Mouse (Mus musculus) thymus, adult 2 months (tissue): ENCODE results near the gene Cryba4. TPM values are rescaled to one million over a fixed set of nuclear protein-coding genes. Genes with fewer than 3 reads are reported as not detected.
A peak's percentile ranks its signal among the peaks of the same experiment; 100 is the strongest.

Experiments used
- DNase-seq: peaks from one replicate; pipeline ENCODE4 v3.0.0; 2021
- H3K27ac ChIP-seq: fragments of 200-500 bp; 2 replicates; pipeline ENCODE4 v1.5.1; 2012; ENCODE audit warnings: low read length, control low read depth; ENCODE audit not compliant: control insufficient read depth, insufficient read depth
- H3K27me3 ChIP-seq: fragments of 200-500 bp; 2 replicates; pipeline ENCODE4 v1.6.1; 2012; ENCODE audit warnings: mild to moderate bottlenecking, low read length, moderate library complexity, mixed read lengths; ENCODE audit not compliant: control insufficient read depth, insufficient read depth
- H3K36me3 ChIP-seq: fragments of 200-500 bp; 2 replicates; pipeline ENCODE4 v1.6.1; 2012; ENCODE audit warnings: mild to moderate bottlenecking, low read length, moderate library complexity; ENCODE audit not compliant: control insufficient read depth, insufficient read depth
- H3K4me1 ChIP-seq: fragments of 200-500 bp; replicated peaks from 2 replicates; pipeline ENCODE4 v1.6.1; 2012; ENCODE audit warnings: low read length; ENCODE audit not compliant: control insufficient read depth, insufficient read depth
- H3K4me3 ChIP-seq: fragments of 200-500 bp; 2 replicates; pipeline ENCODE4 v1.5.1; 2012; ENCODE audit warnings: mild to moderate bottlenecking, low read length, control low read depth, moderate library complexity; ENCODE audit not compliant: control insufficient read depth, insufficient read depth
- CTCF ChIP-seq: fragments of 200-500 bp; IDR thresholded peaks from 2 replicates; pipeline ENCODE4 v1.5.1; 2012; ENCODE audit warnings: mild to moderate bottlenecking, control low read depth, low read length, moderate library complexity, borderline replicate concordance; ENCODE audit not compliant: control insufficient read depth, poor library complexity, insufficient read depth; ENCODE audit errors: extremely low read depth
- POLR2A ChIP-seq: fragments of 200-500 bp; IDR thresholded peaks from 2 replicates; pipeline ENCODE4 v1.6.1; 2012; ENCODE audit warnings: mild to moderate bottlenecking, low read length, control low read depth, moderate library complexity; ENCODE audit not compliant: control insufficient read depth, poor library complexity, insufficient read depth; ENCODE audit errors: extremely low read depth
- WGBS: fragments of 180-500 bp; shearing (Covaris S2); methylation state at CpG from one replicate; pipeline ENCODE4 v1.1.7; 2018; 5-methylcytosine and 5-hydroxymethylcytosine counted together
- polyA plus RNA-seq: library from polyadenylated mRNA; depleted of rRNA; stranded (reverse); fragments of >200 nt; gene quantifications from 2 replicates; pipeline ENCODE4 v1.2.3, GENCODE M21; 2012

Cryba4 gene
- polyA plus RNA-seq, 1 experiment: 3.1 TPM

DNA sequence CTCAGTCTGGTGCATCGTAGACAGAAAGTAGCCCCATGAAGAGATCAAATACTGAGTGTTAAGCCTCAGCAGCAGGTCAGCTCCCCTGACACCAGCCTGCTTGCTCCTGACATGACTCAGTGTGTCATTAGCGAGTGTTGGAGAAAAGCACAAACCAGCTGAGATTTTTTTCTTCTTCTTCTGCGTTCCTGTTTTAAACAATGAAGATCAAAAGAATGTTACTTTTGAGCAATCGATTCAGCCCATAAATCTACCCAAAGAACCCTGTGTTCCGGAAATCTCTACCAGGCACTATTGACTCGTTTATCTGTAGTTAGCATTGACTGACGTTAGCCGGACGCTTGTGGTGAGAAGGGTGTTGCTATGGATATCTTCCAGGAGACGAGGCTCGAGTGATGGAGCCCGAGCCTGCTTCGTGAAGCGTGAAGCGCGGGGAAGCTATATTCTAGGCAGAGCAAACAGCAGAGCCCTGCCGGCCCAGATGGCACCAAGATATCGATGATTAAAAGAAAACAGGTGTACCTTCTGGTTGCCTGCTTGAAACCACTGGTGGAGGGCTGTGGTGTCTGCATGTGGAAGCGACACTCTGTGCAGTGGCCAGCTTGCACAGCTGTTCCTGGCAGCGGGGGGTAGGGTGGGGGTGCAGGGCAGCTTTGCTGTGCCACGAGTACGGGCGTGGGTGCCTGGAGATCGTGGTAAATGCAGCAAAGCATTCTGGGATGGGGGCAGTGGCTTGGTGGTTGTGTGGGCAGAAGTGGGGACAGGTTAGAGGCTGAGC is 18.6 kb upstream of the Cryba4 start:
- WGBS: 5% methylated on average over 24 of the region's 24 CpGs
- no peaks in the 10 kb centered on the region for H3K36me3 ChIP-seq
- TF ChIP-seq POLR2A (no peak), CTCF (no peak)
- DNase-seq: peak; percentile 63
- peak overlapping the region; percentile 7; the same call in 1 of the 2 replicates for H3K4me3 ChIP-seq
- H3K4me1 ChIP-seq: peaks cover 46% of the 10 kb centered on the region
- no peaks in the 10 kb centered on the region for H3K27me3 ChIP-seq
- H3K27ac ChIP-seq: peak overlapping the region; percentile 12; the same call in 1 of the 2 replicates

DNA sequence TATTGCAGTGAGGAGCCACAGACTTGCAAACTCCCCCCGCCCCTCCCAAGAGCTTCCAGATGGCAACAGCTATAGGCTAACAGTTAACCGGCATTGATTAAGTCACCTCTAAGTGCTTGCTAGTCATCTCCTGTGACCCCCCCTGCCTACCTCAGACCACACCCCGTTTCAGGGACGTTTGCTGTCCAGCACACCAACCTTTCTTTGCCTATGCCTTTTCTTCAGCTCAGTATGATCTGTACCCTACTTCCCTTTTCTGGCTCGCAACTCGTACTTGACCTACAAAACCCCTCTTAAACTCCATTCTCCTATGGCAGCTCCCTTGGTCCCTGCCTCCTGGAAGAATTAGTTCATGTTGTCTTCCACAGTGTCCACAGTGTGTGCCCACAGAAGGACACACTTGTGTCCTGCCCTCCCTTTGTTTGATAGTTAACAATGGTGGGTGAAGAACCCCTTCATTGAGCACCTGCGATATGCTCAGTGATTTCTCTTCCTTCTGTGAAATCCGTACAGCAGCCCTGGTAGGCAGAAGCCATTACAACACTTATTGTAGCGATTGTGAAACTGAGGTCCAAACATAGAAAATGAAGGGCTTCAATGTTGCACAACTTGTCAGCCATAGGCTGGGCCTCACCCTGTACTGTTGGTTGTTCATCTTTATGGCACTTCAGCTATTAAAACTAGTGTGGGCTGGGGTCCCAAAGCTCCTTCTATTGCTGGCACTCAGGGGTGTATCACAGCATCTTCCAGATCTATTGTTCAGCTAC is 13.9 kb upstream of the Cryba4 start:
- Histone ChIP-seq H3K4me1 (peaks cover 20% of the 10 kb centered on the region), H3K36me3 (no peaks in the 10 kb centered on the region), H3K4me3 (no peak overlapping the region), H3K27me3 (no peaks in the 10 kb centered on the region), H3K27ac (no peak overlapping the region)
- TF ChIP-seq CTCF: no peak
- TF ChIP-seq POLR2A: no peak
- WGBS: 42% methylated on average over 9 of the region's 9 CpGs
- DNase-seq: no peak

GRCm38 (mm10) chr5:112265515-112265914 is 13.2 kb upstream of the Cryba4 start:
- 11% methylated on average over 10 of the region's 10 CpGs for WGBS
- TF ChIP-seq CTCF: no peak
- TF ChIP-seq POLR2A: no peak
- Histone ChIP-seq H3K36me3 (no peaks in the 10 kb centered on the region), H3K4me1 (peaks cover 18% of the 10 kb centered on the region), H3K4me3 (no peak overlapping the region), H3K27ac (no peak overlapping the region), H3K27me3 (no peaks in the 10 kb centered on the region)
- no peak for DNase-seq

GRCm38 (mm10) chr5:112265110-112265509 is 12.8 kb upstream of the Cryba4 start:
- Histone ChIP-seq H3K27me3 (no peaks in the 10 kb centered on the region), H3K4me3 (no peak overlapping the region), H3K36me3 (no peaks in the 10 kb centered on the region), H3K4me1 (peaks cover 14% of the 10 kb centered on the region; the same call in 1 of the 2 replicates), H3K27ac (no peak overlapping the region)
- 80% methylated on average over 5 of the region's 5 CpGs for WGBS
- TF ChIP-seq POLR2A: no peak
- no peak for TF ChIP-seq CTCF
- DNase-seq: no peak

DNA sequence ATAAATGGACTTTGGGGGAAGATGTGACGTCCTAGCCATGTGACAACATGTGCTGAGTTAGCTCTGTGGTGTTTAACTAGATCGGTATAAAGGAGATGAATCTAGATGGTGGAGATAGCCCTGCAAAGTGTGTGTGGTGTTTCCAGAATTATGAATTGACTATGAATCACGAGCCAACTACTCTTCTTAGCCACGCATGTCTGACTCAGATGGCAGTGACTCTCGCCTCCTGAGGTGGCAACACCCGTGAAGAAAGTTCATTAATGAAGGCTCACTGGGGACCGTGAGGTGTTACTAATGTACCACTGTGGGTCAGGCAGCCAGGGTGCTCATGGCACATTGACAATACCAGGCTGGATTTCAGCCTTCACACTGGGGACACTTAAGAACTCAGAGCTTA is 11.8 kb upstream of the Cryba4 start:
- H3K4me1 ChIP-seq: peaks cover 8% of the 10 kb centered on the region; the same call in 1 of the 2 replicates
- H3K27me3 ChIP-seq: no peaks in the 10 kb centered on the region
- WGBS: 87% methylated on average over 7 of the region's 7 CpGs
- no peak for TF ChIP-seq POLR2A
- TF ChIP-seq CTCF: no peak
- H3K4me3 ChIP-seq: no peak overlapping the region
- no peak for DNase-seq
- H3K27ac ChIP-seq: no peak overlapping the region
- no peaks in the 10 kb centered on the region for H3K36me3 ChIP-seq

DNA sequence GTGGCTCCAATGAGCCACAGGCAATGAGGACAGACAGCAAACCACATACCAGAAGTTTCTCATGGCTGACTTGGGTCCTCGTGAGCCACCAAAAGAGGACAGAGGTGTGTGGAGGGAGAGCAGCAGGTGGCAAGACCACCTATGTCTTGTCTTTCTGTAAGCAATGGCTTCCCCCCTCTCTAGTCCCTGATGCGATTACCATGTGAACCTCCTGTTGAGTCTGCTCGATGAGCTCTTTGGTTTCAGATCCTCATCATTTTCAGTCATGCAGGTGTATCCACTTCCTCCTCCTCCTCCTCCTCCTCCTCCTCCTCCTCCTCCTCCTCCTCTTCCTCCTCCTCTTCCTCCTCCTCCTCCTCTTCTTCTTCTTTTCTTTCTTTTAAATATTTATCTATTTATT is 8.5 kb upstream of the Cryba4 start:
- DNase-seq: no peak
- H3K27me3 ChIP-seq: no peaks in the 10 kb centered on the region
- H3K27ac ChIP-seq: no peak overlapping the region
- WGBS: 12% methylated on average over 3 of the region's 3 CpGs
- no peak overlapping the region for H3K4me3 ChIP-seq
- no peaks in the 10 kb centered on the region for H3K36me3 ChIP-seq
- H3K4me1 ChIP-seq: 0 out of 2 replicates have a peak, but pooled peaks cover 6% of the 10 kb centered on the region
- no peak for TF ChIP-seq POLR2A
- no peak for TF ChIP-seq CTCF
